In genomic region chr11:3443091-3443490, GRCm38 (mm10) we compare ENCODE assay signal across 1 mouse cellular context.
TF ChIP-seq lines count a peak whose summit lies in the region.

No protein-coding gene starts in this region.

TF ChIP-seq in CH12.LX, 34 proteins besides CTCF, POLR2A, EP300 and RAD21:
- TF ChIP-seq IRF4 (IDR thresholded peaks at IDR 0.05; ENCODE audit: low read depth, low read length) (no peak), SMC3 (IDR thresholded peaks at IDR 0.05; ENCODE audit: low read depth, low read length) (no peak), MAZ (IDR thresholded peaks at IDR 0.05; ENCODE audit: low read depth, low read length) (no peak), ZKSCAN1 (IDR thresholded peaks at IDR 0.05; ENCODE audit: borderline replicate concordance, low read depth, low read length) (no peak), ZMIZ1 (IDR thresholded peaks at IDR 0.05; ENCODE audit: low read depth, low read length) (no peak), SIN3A (IDR thresholded peaks at IDR 0.05; ENCODE audit: low read length) (no peak), ZNF384 (IDR thresholded peaks at IDR 0.05; ENCODE audit: low read depth, low read length) (no peak), JUN (IDR thresholded peaks at IDR 0.05; ENCODE audit: insufficient read depth, low read depth, low read length) (no peak), USF2 (conservative IDR thresholded peaks at IDR 0.05; ENCODE audit: low read depth, low read length) (no peak), KAT2A (IDR thresholded peaks at IDR 0.05; ENCODE audit: insufficient replicate concordance, low read length) (no peak), MYC (IDR thresholded peaks at IDR 0.05; ENCODE audit: low read depth, low read length) (no peak), NELFE (IDR thresholded peaks at IDR 0.05; ENCODE audit: low read depth, low read length) (no peak), ZC3H11A (IDR thresholded peaks at IDR 0.05; ENCODE audit: low read depth, low read length) (no peak), NRF1 (IDR thresholded peaks at IDR 0.05; ENCODE audit: low read depth, low read length) (no peak), RCOR1 (conservative IDR thresholded peaks at IDR 0.05; ENCODE audit: low read depth, low read length) (no peak), E2F4 (IDR thresholded peaks at IDR 0.05; ENCODE audit: insufficient replicate concordance, low read depth, low read length) (no peak)
